Mouse (Mus musculus) left cerebral cortex, adult 11 months (tissue): ENCODE measurements around the gene Gbp9.
"Not testable (repeated sequence)": the region's sequence is repeated elsewhere in the genome, so short reads cannot be mapped to it uniquely, and the experiment has no call there.

Source experiments
- DNase-seq: peaks from one replicate; pipeline ENCODE4 v3.0.0; 2022; ENCODE audit warnings: low spot score

The Gbp9 gene

GRCm38 (mm10) chr5:105055279-105055678 lies 84.1 kb downstream of the Gbp9 start:
- DNase-seq = no peak

DNA sequence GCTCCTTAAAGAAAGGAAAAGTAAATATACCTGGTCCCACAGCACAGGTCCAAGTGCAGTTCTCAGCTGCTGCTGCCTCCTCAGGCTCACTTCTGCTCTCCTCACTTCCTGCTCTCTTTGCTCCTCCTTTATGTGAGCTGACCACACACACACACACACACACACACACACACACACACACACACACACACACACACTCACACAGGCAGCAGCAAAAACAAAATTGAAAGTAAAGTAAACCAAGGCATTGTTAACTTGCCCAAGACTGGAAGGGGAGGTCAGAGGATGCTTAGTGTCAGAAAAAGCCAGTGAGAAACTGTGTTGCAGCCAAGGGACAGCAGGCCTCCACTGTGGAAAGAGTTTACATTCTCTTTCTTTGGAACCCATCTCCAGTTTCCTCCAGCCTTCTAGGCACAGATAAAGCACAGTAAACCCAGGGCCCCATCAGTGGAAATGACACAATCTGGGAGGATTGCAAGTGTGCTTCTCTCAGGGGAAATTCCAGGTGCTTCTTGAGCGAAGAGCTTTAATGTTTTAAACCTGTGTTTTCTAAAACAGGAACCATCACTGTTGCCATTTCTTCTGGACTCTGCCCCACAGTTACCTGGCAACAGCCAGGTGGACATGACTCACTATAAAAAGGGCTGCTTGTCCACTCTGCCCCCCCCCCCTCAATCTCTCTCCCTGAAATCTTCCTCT lies 85.7 kb downstream of the Gbp9 start:
- DNase-seq = not testable (repeated sequence)

DNA sequence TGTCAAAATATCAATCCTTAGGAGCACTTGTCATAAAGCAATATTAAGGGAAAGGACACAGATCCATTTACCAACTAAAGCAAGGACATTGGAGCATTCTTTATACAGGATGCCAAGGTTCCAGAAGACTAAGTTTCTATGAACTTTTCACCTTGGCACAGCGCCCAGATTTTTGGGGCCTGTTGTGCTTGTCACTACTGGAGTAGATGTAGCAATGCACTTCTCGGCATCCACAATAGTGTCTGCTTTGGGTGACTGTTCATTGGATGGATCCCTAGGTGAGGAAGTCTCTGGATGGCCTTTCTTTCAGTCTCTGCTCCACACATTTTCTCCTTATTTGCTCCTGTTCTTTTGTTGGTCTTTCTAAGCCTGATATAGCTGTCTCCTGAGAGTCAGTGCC lies 107.0 kb downstream of the Gbp9 start:
- DNase-seq = no peak
